In genomic region chr14:7804558-7804905, GRCm38 (mm10) we compare ENCODE assay signal across 22 mouse cellular contexts. TPM values are rescaled to one million over a fixed set of nuclear protein-coding genes. Genes with fewer than 3 reads are reported as not detected.
DNase-seq lines count a peak whose midpoint lies in the region; ATAC-seq and TF ChIP-seq lines count a peak whose summit lies in the region.
"Had no signal": no experiment of that assay in that cellular context is flagged by ENCODE, and none has a peak within 500 bp of the region (broad histone marks: within the 10 kb centered on the region; RNA-seq: fewer than 3 reads in every experiment).

No protein-coding gene starts in this region.

- WGBS in liver, postnatal 0 days (ENCODE audit: insufficient replicate concordance): 72% methylated on average over 2 of the region's 2 CpGs

- 0 out of 2 replicates have a peak overlapping the region, but pooled peaks have one; percentile 32 for H3K4me2 ChIP-seq in CH12.LX (ENCODE audit: insufficient read depth, low read depth, poor library complexity, severe bottlenecking)
- no peak overlapping the region for H3K4me2 ChIP-seq in liver, postnatal 0 days (ENCODE audit: low read depth, low read length)
- H3K4me2 ChIP-seq: embryonic facial prominence, embryonic 12.5 days; forebrain, embryonic 13.5 days; forebrain, embryonic 15.5 days had no signal

- peaks cover 4% of the 10 kb centered on the region for H3K9me3 ChIP-seq in CH12.LX (replicated peaks; ENCODE audit: low read length)
- H3K9me3 ChIP-seq in liver, postnatal 0 days (ENCODE audit: low read length): peaks cover 2% of the 10 kb centered on the region; the same call in 1 of the 2 replicates
- H3K9me3 ChIP-seq: embryonic facial prominence, embryonic 12.5 days; forebrain, embryonic 15.5 days had no signal

- no peak overlapping the region for H3K27ac ChIP-seq in CH12.LX (ENCODE audit: insufficient read depth, low read depth)
- no peak overlapping the region for H3K27ac ChIP-seq in liver, postnatal 0 days (ENCODE audit: low read depth)
- H3K27ac ChIP-seq: embryonic facial prominence, embryonic 10.5 days; embryonic facial prominence, embryonic 12.5 days; forebrain, embryonic 13.5 days; forebrain, embryonic 15.5 days had no signal

- peak overlapping the region; percentile 23 to 39 (median 23) for H3K4me3 ChIP-seq in CH12.LX (replicated peaks in 1 of 3; ENCODE audit: low read depth in 2 of 3, low read length in 2 of 3, poor library complexity in 1 of 3)
- H3K4me3 ChIP-seq in liver, postnatal 0 days (ENCODE audit: low read depth, low read length): no peak overlapping the region
- H3K4me3 ChIP-seq: embryonic facial prominence, embryonic 10.5 days; embryonic facial prominence, embryonic 12.5 days; forebrain, embryonic 13.5 days; forebrain, embryonic 15.5 days had no signal

- peak; percentile 38; the same call in 1 of the 2 replicates for ATAC-seq in common myeloid progenitor, adult 5-6 weeks (replicated peaks; ENCODE audit: low read depth, poor library complexity, severe bottlenecking)
- peak; percentile 67 for ATAC-seq in megakaryocyte, adult 5-6 weeks (ENCODE audit: poor library complexity, severe bottlenecking)
- no peak for ATAC-seq in liver, postnatal 0 days
- ATAC-seq: CD4-positive, CD25-positive, alpha-beta regulatory T cell, adult 4 months had no signal

- TF ChIP-seq RAD21 in CH12.LX (IDR thresholded peaks at IDR 0.05; ENCODE audit: low read depth, low read length): no peak

- H3K36me3 ChIP-seq in CH12.LX (replicated peaks in 1 of 2; ENCODE audit: control insufficient read depth in 1 of 2, insufficient read depth in 1 of 2, low read length in 1 of 2): no peaks in the 10 kb centered on the region
- no peaks in the 10 kb centered on the region for H3K36me3 ChIP-seq in liver, postnatal 0 days (replicated peaks; ENCODE audit: insufficient read depth, low read length)
- H3K36me3 ChIP-seq: embryonic facial prominence, embryonic 10.5 days; embryonic facial prominence, embryonic 12.5 days; forebrain, embryonic 15.5 days had no signal

- no peak for TF ChIP-seq POLR2A in CH12.LX (IDR thresholded peaks at IDR 0.05; ENCODE audit: low read depth, low read length)

- in situ Hi-C loops in CH12.LX (cut with MboI; ENCODE audit: low pct_ligation_motif_present, low pct_unique_long_range_greater_than_20kb, low sequenced_read_pairs): loop anchor here (25.0 kb wide), 1 partner anchor 508 kb away; the partner anchor contains the start of gene Fam107a

- no peak overlapping the region for H3K9ac ChIP-seq in CH12.LX (ENCODE audit: insufficient read depth, low read depth)
- no peak overlapping the region for H3K9ac ChIP-seq in liver, postnatal 0 days (replicated peaks)
- H3K9ac ChIP-seq: embryonic facial prominence, embryonic 12.5 days; forebrain, embryonic 13.5 days; forebrain, embryonic 15.5 days; forebrain, postnatal 0 days had no signal

- TF ChIP-seq CTCF in CH12.LX (conservative IDR thresholded peaks at IDR 0.05 in 1 of 2, IDR thresholded peaks at IDR 0.05 in 1 of 2; ENCODE audit: low read depth in 2 of 2, low read length in 2 of 2): no peak
- TF ChIP-seq CTCF in liver, postnatal 0 days (IDR thresholded peaks at IDR 0.05; ENCODE audit: low read depth): no peak

- no peaks in the 10 kb centered on the region for H3K79me2 ChIP-seq in CH12.LX (replicated peaks; ENCODE audit: control insufficient read depth, extremely low read depth, insufficient read depth, poor library complexity, severe bottlenecking)

- peaks cover 5 to 21% of the 10 kb centered on the region in 2 experiments for H3K4me1 ChIP-seq in CH12.LX (ENCODE audit: control insufficient read depth in 1 of 2, insufficient read depth in 2 of 2)
- no peaks in the 10 kb centered on the region for H3K4me1 ChIP-seq in liver, postnatal 0 days (ENCODE audit: insufficient read depth)
- H3K4me1 ChIP-seq: embryonic facial prominence, embryonic 12.5 days; forebrain, embryonic 13.5 days; forebrain, embryonic 15.5 days had no signal

- dilution Hi-C loops in CH12.LX (cut with MboI; ENCODE audit: extremely low pct_ligation_motif_present, extremely low pct_unique_long_range_greater_than_20kb, low sequenced_read_pairs): no loop called here

- DNase-seq in CH12.LX (ENCODE audit: extremely low read depth): no peak
- no peak for DNase-seq in right cerebral cortex, postnatal 14 days
- no peak for DNase-seq in liver, postnatal 0 days
- no peak for DNase-seq in cerebellum, adult 11 months
- DNase-seq: adrenal gland, adult 2 months; adrenal gland, postnatal 10 days; adrenal gland, postnatal 25 days; B cell, adult 2 months had no signal

- H3K27me3 ChIP-seq in CH12.LX (replicated peaks): no peaks in the 10 kb centered on the region
- H3K27me3 ChIP-seq in liver, postnatal 0 days (ENCODE audit: insufficient read depth, low read length): no peaks in the 10 kb centered on the region
- H3K27me3 ChIP-seq: embryonic facial prominence, embryonic 12.5 days; forebrain, embryonic 13.5 days; forebrain, embryonic 15.5 days had no signal

- TF ChIP-seq EP300 in CH12.LX (IDR thresholded peaks at IDR 0.05; ENCODE audit: low read length): no peak; the same call in 1 of the 2 replicates
- TF ChIP-seq EP300 in liver, postnatal 0 days (IDR thresholded peaks at IDR 0.05; ENCODE audit: low read depth): no peak

TF ChIP-seq in CH12.LX, 34 proteins besides CTCF, POLR2A, EP300 and RAD21:
- TF ChIP-seq MAZ (IDR thresholded peaks at IDR 0.05; ENCODE audit: low read depth, low read length) (no peak), CHD1 (IDR thresholded peaks at IDR 0.05; ENCODE audit: low read depth, low read length) (no peak), HCFC1 (IDR thresholded peaks at IDR 0.05; ENCODE audit: low read depth, low read length) (no peak), TBP (conservative IDR thresholded peaks at IDR 0.05; ENCODE audit: low read depth, low read length) (0 out of 2 replicates have a peak, but pooled peaks have one; percentile 58)

RNA-seq across cellular contexts. Expression of gene Gm26661, which starts 13.1 kb away (rescaled TPM):
- total RNA-seq in CH12.LX (2012; rRNA removed) (not detected in 2 replicates), CH12.LX (2014; rRNA removed) (not detected in 2 replicates)
- not detected in 2 replicates for polyA plus RNA-seq in CH12.LX (2012; ENCODE audit: insufficient read length, low read depth)
- total RNA-seq in common myeloid progenitor, adult 5-6 weeks (2017): not detected in 2 replicates
- not detected in 2 replicates for total RNA-seq in megakaryocyte, adult 5-6 weeks (2015)
- total RNA-seq in megakaryocyte, adult 5-6 weeks (2017): not detected in 2 replicates
- not detected in 2 replicates for polyA plus RNA-seq in liver, postnatal 0 days (2015; fragmentation: Nextera tagmentation; extraction: Ambion mirVana)
- total RNA-seq: adrenal gland, adult 2 months; adrenal gland, postnatal 10 days; adrenal gland, postnatal 25 days; adrenal gland, postnatal 4 days; ES-E14; forebrain, postnatal 0 days; MEL had no signal
- polyA plus RNA-seq: adrenal gland, adult 2 months; CD4-positive, CD25-positive, alpha-beta regulatory T cell, adult 4 months; cortical plate, adult 2 months; embryonic facial prominence, embryonic 10.5 days; embryonic facial prominence, embryonic 12.5 days; embryonic facial prominence, embryonic 14.5 days; forebrain, embryonic 11.5 days; forebrain, embryonic 13.5 days; forebrain, embryonic 15.5 days; forebrain, postnatal 0 days had no signal

RNA-seq across cellular contexts. Expression of gene Flnb, which starts 13.2 kb away (rescaled TPM):
- total RNA-seq in CH12.LX (2012; rRNA removed) (51.4 and 74.0 TPM in 2 replicates), CH12.LX (2014; rRNA removed) (28.9 and 29.5 TPM in 2 replicates)
- polyA plus RNA-seq in CH12.LX (2012; ENCODE audit: insufficient read length, low read depth): 52.4 and 61.6 TPM in 2 replicates
- 14.3 and 16.9 TPM in 2 replicates for total RNA-seq in common myeloid progenitor, adult 5-6 weeks (2017)
- total RNA-seq in megakaryocyte, adult 5-6 weeks (2015): 4.6 and 5.1 TPM in 2 replicates
- total RNA-seq in megakaryocyte, adult 5-6 weeks (2017): 6.1 and 6.3 TPM in 2 replicates
- polyA plus RNA-seq in liver, postnatal 0 days (2015; fragmentation: Nextera tagmentation; extraction: Ambion mirVana): 2.5 and 2.9 TPM in 2 replicates
